Mouse (Mus musculus): ENCODE data around the gene Popdc3. TPM values are rescaled to one million over a fixed set of nuclear protein-coding genes. Genes with fewer than 3 reads are reported as not detected.
A peak's percentile ranks its signal among the peaks of the same experiment; 100 is the strongest.

The Popdc3 gene
- polyA plus RNA-seq, 1 experiment from 2014 or later: 0.58 TPM

- Histone ChIP-seq H3K27ac (ENCODE audit: low read length) (no peak overlapping the region), H3K4me1 (ENCODE audit: control insufficient read depth, insufficient read depth, low read length) (no peaks in the 10 kb centered on the region), H3K9ac (replicated peaks; ENCODE audit: low read depth, low read length) (no peak overlapping the region), H3K9me3 (ENCODE audit: control insufficient read depth, low read depth, low read length) (no peaks in the 10 kb centered on the region), H3K4me3 (ENCODE audit: low read depth, low read length) (no peak overlapping the region), H3K36me3 (ENCODE audit: control insufficient read depth, insufficient read depth, low read length) (no peaks in the 10 kb centered on the region), H3K27me3 (ENCODE audit: control insufficient read depth, insufficient read depth, low read length) (no peaks in the 10 kb centered on the region), H3K4me2 (replicated peaks; ENCODE audit: low read depth, low read length) (no peak overlapping the region)
- WGBS: 75% methylated on average over 5 of the region's 5 CpGs
- no peak for ATAC-seq (ENCODE audit: insufficient number of reproducible peaks, insufficient read depth, low FRiP score, low read depth)
Observed at GRCm38 (mm10) chr10:45305173-45305572, 127.3 kb downstream of the Popdc3 start.

GRCm38 (mm10) chr10:45311129-45311528, 133.2 kb downstream of the Popdc3 start:
- H3K4me3 ChIP-seq (ENCODE audit: low read depth, low read length): no peak overlapping the region
- no peak overlapping the region for H3K27ac ChIP-seq (ENCODE audit: low read length)
- H3K4me2 ChIP-seq (replicated peaks; ENCODE audit: low read depth, low read length): no peak overlapping the region
- no peaks in the 10 kb centered on the region for H3K9me3 ChIP-seq (ENCODE audit: control insufficient read depth, low read depth, low read length)
- H3K36me3 ChIP-seq (ENCODE audit: control insufficient read depth, insufficient read depth, low read length): no peaks in the 10 kb centered on the region
- 70% methylated on average over 5 of the region's 5 CpGs for WGBS
- H3K9ac ChIP-seq (replicated peaks; ENCODE audit: low read depth, low read length): no peak overlapping the region
- H3K27me3 ChIP-seq (ENCODE audit: control insufficient read depth, insufficient read depth, low read length): no peaks in the 10 kb centered on the region
- H3K4me1 ChIP-seq (ENCODE audit: control insufficient read depth, insufficient read depth, low read length): no peaks in the 10 kb centered on the region
- no peak for ATAC-seq (ENCODE audit: insufficient number of reproducible peaks, insufficient read depth, low FRiP score, low read depth)

- Histone ChIP-seq H3K9ac (replicated peaks; ENCODE audit: low read depth, low read length) (no peak overlapping the region), H3K36me3 (ENCODE audit: control insufficient read depth, insufficient read depth, low read length) (no peaks in the 10 kb centered on the region), H3K9me3 (ENCODE audit: control insufficient read depth, low read depth, low read length) (no peaks in the 10 kb centered on the region), H3K27me3 (ENCODE audit: control insufficient read depth, insufficient read depth, low read length) (no peaks in the 10 kb centered on the region), H3K4me3 (ENCODE audit: low read depth, low read length) (no peak overlapping the region), H3K4me1 (ENCODE audit: control insufficient read depth, insufficient read depth, low read length) (no peaks in the 10 kb centered on the region), H3K4me2 (replicated peaks; ENCODE audit: low read depth, low read length) (no peak overlapping the region), H3K27ac (ENCODE audit: low read length) (no peak overlapping the region)
- peak; percentile 33; the same call in 1 of the 2 replicates for ATAC-seq (ENCODE audit: insufficient number of reproducible peaks, insufficient read depth, low FRiP score, low read depth)
- 71% methylated on average over 7 of the region's 7 CpGs for WGBS
Observed at GRCm38 (mm10) chr10:45311624-45312023, 133.7 kb downstream of the Popdc3 start.

- 90% methylated on average over 16 of the region's 16 CpGs for WGBS
- H3K9me3 ChIP-seq (ENCODE audit: control insufficient read depth, low read depth, low read length): no peaks in the 10 kb centered on the region
- no peak for ATAC-seq (ENCODE audit: insufficient number of reproducible peaks, insufficient read depth, low FRiP score, low read depth)
Observed at GRCm38 (mm10) chr10:45314865-45315264, 137.0 kb downstream of the Popdc3 start.

GRCm38 (mm10) chr10:45318922-45319321, 141.0 kb downstream of the Popdc3 start:
- no peaks in the 10 kb centered on the region for H3K9me3 ChIP-seq (ENCODE audit: control insufficient read depth, low read depth, low read length)
- no peaks in the 10 kb centered on the region for H3K36me3 ChIP-seq (ENCODE audit: control insufficient read depth, insufficient read depth, low read length)
- H3K4me2 ChIP-seq (replicated peaks; ENCODE audit: low read depth, low read length): no peak overlapping the region
- WGBS: 77% methylated on average over 5 of the region's 5 CpGs
- no peak overlapping the region for H3K9ac ChIP-seq (replicated peaks; ENCODE audit: low read depth, low read length)
- no peaks in the 10 kb centered on the region for H3K4me1 ChIP-seq (ENCODE audit: control insufficient read depth, insufficient read depth, low read length)
- no peak overlapping the region for H3K4me3 ChIP-seq (ENCODE audit: low read depth, low read length)
- no peaks in the 10 kb centered on the region for H3K27me3 ChIP-seq (ENCODE audit: control insufficient read depth, insufficient read depth, low read length)
- ATAC-seq (ENCODE audit: insufficient number of reproducible peaks, insufficient read depth, low FRiP score, low read depth): no peak
- H3K27ac ChIP-seq (ENCODE audit: low read length): no peak overlapping the region

More at GRCm38 (mm10) chr10:45314865-45315264, 137.0 kb downstream of the Popdc3 start:
- Histone ChIP-seq H3K27ac (ENCODE audit: low read length) (no peak overlapping the region), H3K4me3 (ENCODE audit: low read depth, low read length) (no peak overlapping the region), H3K4me1 (ENCODE audit: control insufficient read depth, insufficient read depth, low read length) (no peaks in the 10 kb centered on the region), H3K4me2 (replicated peaks; ENCODE audit: low read depth, low read length) (no peak overlapping the region), H3K9ac (replicated peaks; ENCODE audit: low read depth, low read length) (no peak overlapping the region), H3K27me3 (ENCODE audit: control insufficient read depth, insufficient read depth, low read length) (no peaks in the 10 kb centered on the region), H3K36me3 (ENCODE audit: control insufficient read depth, insufficient read depth, low read length) (no peaks in the 10 kb centered on the region)

- H3K4me3 ChIP-seq (ENCODE audit: low read depth, low read length): no peak overlapping the region
- no peaks in the 10 kb centered on the region for H3K27me3 ChIP-seq (ENCODE audit: control insufficient read depth, insufficient read depth, low read length)
- H3K36me3 ChIP-seq (ENCODE audit: control insufficient read depth, insufficient read depth, low read length): no peaks in the 10 kb centered on the region
- H3K9ac ChIP-seq (replicated peaks; ENCODE audit: low read depth, low read length): no peak overlapping the region
- H3K4me2 ChIP-seq (replicated peaks; ENCODE audit: low read depth, low read length): no peak overlapping the region
- H3K4me1 ChIP-seq (ENCODE audit: control insufficient read depth, insufficient read depth, low read length): no peaks in the 10 kb centered on the region
- 80% methylated on average over 3 of the region's 3 CpGs for whole genome bisulfite sequencing
- no peak for ATAC-seq (ENCODE audit: insufficient number of reproducible peaks, insufficient read depth, low FRiP score, low read depth)
- no peak overlapping the region for H3K27ac ChIP-seq (ENCODE audit: low read length)
- no peaks in the 10 kb centered on the region for H3K9me3 ChIP-seq (ENCODE audit: control insufficient read depth, low read depth, low read length)
Observed at GRCm38 (mm10) chr10:45320296-45320695, 142.4 kb downstream of the Popdc3 start.

GRCm38 (mm10) chr10:45324159-45324558, 146.3 kb downstream of the Popdc3 start:
- Histone ChIP-seq H3K9ac (replicated peaks; ENCODE audit: low read depth, low read length) (no peak overlapping the region), H3K9me3 (ENCODE audit: control insufficient read depth, low read depth, low read length) (no peaks in the 10 kb centered on the region), H3K4me3 (ENCODE audit: low read depth, low read length) (no peak overlapping the region), H3K27me3 (ENCODE audit: control insufficient read depth, insufficient read depth, low read length) (no peaks in the 10 kb centered on the region), H3K36me3 (ENCODE audit: control insufficient read depth, insufficient read depth, low read length) (no peaks in the 10 kb centered on the region), H3K27ac (ENCODE audit: low read length) (no peak overlapping the region), H3K4me1 (ENCODE audit: control insufficient read depth, insufficient read depth, low read length) (no peaks in the 10 kb centered on the region), H3K4me2 (replicated peaks; ENCODE audit: low read depth, low read length) (no peak overlapping the region)
- WGBS: 69% methylated on average over 1 of the region's 1 CpGs
- ATAC-seq (ENCODE audit: insufficient number of reproducible peaks, insufficient read depth, low FRiP score, low read depth): no peak

- WGBS: 69% methylated on average over 7 of the region's 7 CpGs
- Histone ChIP-seq H3K4me3 (ENCODE audit: low read depth, low read length) (no peak overlapping the region), H3K9me3 (ENCODE audit: control insufficient read depth, low read depth, low read length) (no peaks in the 10 kb centered on the region), H3K4me1 (ENCODE audit: control insufficient read depth, insufficient read depth, low read length) (no peaks in the 10 kb centered on the region), H3K36me3 (ENCODE audit: control insufficient read depth, insufficient read depth, low read length) (no peaks in the 10 kb centered on the region), H3K9ac (replicated peaks; ENCODE audit: low read depth, low read length) (no peak overlapping the region), H3K4me2 (replicated peaks; ENCODE audit: low read depth, low read length) (no peak overlapping the region), H3K27me3 (ENCODE audit: control insufficient read depth, insufficient read depth, low read length) (0 out of 2 replicates have a peak, but pooled peaks cover 3% of the 10 kb centered on the region), H3K27ac (ENCODE audit: low read length) (no peak overlapping the region)
- ATAC-seq (ENCODE audit: insufficient number of reproducible peaks, insufficient read depth, low FRiP score, low read depth): no peak
Observed at GRCm38 (mm10) chr10:45328196-45329000, 150.5 kb downstream of the Popdc3 start.

Measured in stomach, embryonic 14.5 days (tissue).